Mouse (Mus musculus): ENCODE measurements around the gene Zfp184. TPM values are rescaled to one million over a fixed set of nuclear protein-coding genes. Genes with fewer than 3 reads are reported as not detected.

Zfp184 gene
- polyA plus RNA-seq, 1 experiment from 2014 or later = 25.7 TPM

DNA sequence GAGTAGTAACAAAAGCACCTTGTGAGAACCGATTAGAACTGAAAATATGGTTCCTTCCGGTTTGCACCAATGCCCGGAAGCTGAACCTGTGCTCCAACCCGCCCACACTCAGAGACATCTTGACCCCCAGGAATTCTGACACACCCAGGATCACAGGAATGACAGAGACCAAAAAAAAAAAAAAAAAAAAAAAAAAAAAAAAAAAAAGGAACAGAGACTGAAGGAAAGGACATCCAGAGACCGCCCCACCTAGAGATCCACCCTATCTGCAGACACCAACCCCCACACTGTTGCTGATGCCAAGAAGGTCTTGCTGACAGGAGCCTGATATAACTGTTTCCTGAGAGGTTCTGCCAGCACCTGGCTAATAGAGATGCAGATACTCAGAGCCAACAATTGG is 47.7 kb downstream of the Zfp184 start:
- H3K9me3 ChIP-seq (ENCODE audit: control insufficient read depth, low read length) = no peaks in the 10 kb centered on the region
- WGBS = 88% methylated on average over 5 of the region's 5 CpGs
- H3K9ac ChIP-seq (ENCODE audit: low read depth, low read length) = no peak overlapping the region
- no peak overlapping the region for H3K27ac ChIP-seq (ENCODE audit: low read depth, low read length)
- H3K36me3 ChIP-seq (ENCODE audit: control insufficient read depth, insufficient read depth, low read length) = no peaks in the 10 kb centered on the region
- no peak overlapping the region for H3K4me2 ChIP-seq (replicated peaks; ENCODE audit: low read depth, low read length)
- DNase-seq (ENCODE audit: low spot score) = no peak
- peaks cover 2% of the 10 kb centered on the region; the same call in 1 of the 2 replicates for H3K4me1 ChIP-seq (replicated peaks; ENCODE audit: control insufficient read depth, insufficient read depth, low read length)
- no peak overlapping the region for H3K4me3 ChIP-seq (ENCODE audit: low read depth, low read length)
- no peak for ATAC-seq (ENCODE audit: low FRiP score)
- peaks cover 26% of the 10 kb centered on the region for H3K27me3 ChIP-seq (ENCODE audit: control insufficient read depth, insufficient read depth, low read length)

DNA sequence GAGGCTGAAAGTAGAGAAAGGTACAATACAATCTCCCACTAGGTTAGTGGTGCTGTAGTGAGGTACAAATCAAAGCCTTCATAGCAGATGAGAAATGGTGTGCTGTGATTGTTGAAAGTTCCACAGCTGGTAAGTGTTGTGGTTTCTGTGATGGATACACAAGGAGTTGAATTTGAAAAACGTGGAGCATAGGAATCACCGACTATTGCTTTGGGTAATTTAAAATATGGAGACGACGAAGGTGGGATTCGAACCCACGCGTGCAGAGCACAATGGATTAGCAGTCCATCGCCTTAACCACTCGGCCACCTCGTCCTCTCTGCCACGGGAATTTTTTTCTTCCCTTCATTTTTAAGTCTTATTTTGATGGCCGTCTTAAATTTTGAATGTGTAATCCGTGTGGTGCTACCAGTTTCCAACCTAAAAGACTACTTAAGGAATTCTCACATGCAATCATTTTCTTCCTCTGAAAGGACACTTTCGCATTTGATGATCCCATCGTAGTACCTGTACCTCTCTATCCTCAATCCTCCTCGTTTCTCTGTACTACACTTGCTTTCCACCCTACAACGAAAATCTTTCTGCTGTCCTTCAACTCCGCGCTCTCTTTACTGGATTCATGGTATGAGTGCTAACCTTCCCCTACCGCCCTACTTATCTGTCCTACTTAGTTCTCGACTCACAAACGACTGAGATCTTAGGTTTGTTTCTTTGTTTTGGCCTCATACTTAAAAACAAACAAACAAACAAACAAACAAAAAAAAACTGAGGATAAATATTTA is 49.3 kb downstream of the Zfp184 start:
- H3K36me3 ChIP-seq (ENCODE audit: control insufficient read depth, insufficient read depth, low read length) = no peaks in the 10 kb centered on the region
- H3K9me3 ChIP-seq (ENCODE audit: control insufficient read depth, low read length) = no peaks in the 10 kb centered on the region
- peak; percentile 72 for DNase-seq (ENCODE audit: low spot score)
- no peak overlapping the region for H3K4me2 ChIP-seq (replicated peaks; ENCODE audit: low read depth, low read length)
- WGBS = under 1% methylated on average over 22 of the region's 22 CpGs
- no peak overlapping the region for H3K4me3 ChIP-seq (ENCODE audit: low read depth, low read length)
- peaks cover 2% of the 10 kb centered on the region; the same call in 1 of the 2 replicates for H3K4me1 ChIP-seq (replicated peaks; ENCODE audit: control insufficient read depth, insufficient read depth, low read length)
- no peak overlapping the region for H3K9ac ChIP-seq (ENCODE audit: low read depth, low read length)
- no peak for ATAC-seq (ENCODE audit: low FRiP score)
- peaks cover 41% of the 10 kb centered on the region for H3K27me3 ChIP-seq (ENCODE audit: control insufficient read depth, insufficient read depth, low read length)
- H3K27ac ChIP-seq (ENCODE audit: low read depth, low read length) = no peak overlapping the region

DNA sequence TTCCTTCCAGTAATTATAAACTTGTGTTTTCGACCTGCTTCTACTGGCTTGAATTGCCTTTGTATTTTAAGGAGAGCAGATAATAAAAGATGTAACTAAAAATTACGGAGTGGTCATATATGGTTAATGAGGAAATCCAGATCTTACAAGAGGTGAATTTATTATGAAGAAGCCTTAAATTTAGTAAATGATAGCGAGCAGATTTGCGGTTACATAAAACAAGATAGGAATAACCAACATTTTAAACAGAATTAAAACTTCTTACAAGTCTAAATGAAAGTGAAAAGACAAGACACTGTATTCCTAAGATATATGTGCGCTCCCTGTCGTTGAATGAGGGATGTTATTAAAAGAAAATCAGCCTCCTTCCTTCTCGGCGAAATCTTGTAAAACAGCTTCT is 50.0 kb downstream of the Zfp184 start:
- Histone ChIP-seq H3K4me3 (ENCODE audit: low read depth, low read length) (peak overlapping the region; percentile 26), H3K9me3 (ENCODE audit: control insufficient read depth, low read length) (no peaks in the 10 kb centered on the region), H3K36me3 (ENCODE audit: control insufficient read depth, insufficient read depth, low read length) (no peaks in the 10 kb centered on the region), H3K4me1 (replicated peaks; ENCODE audit: control insufficient read depth, insufficient read depth, low read length) (peaks cover 2% of the 10 kb centered on the region; the same call in 1 of the 2 replicates), H3K4me2 (replicated peaks; ENCODE audit: low read depth, low read length) (peak overlapping the region; percentile 57), H3K9ac (ENCODE audit: low read depth, low read length) (no peak overlapping the region), H3K27me3 (ENCODE audit: control insufficient read depth, insufficient read depth, low read length) (peaks cover 47% of the 10 kb centered on the region), H3K27ac (ENCODE audit: low read depth, low read length) (no peak overlapping the region)
- no peak for DNase-seq (ENCODE audit: low spot score)
- 5% methylated on average over 8 of the region's 8 CpGs for WGBS
- ATAC-seq (ENCODE audit: low FRiP score) = no peak

DNA sequence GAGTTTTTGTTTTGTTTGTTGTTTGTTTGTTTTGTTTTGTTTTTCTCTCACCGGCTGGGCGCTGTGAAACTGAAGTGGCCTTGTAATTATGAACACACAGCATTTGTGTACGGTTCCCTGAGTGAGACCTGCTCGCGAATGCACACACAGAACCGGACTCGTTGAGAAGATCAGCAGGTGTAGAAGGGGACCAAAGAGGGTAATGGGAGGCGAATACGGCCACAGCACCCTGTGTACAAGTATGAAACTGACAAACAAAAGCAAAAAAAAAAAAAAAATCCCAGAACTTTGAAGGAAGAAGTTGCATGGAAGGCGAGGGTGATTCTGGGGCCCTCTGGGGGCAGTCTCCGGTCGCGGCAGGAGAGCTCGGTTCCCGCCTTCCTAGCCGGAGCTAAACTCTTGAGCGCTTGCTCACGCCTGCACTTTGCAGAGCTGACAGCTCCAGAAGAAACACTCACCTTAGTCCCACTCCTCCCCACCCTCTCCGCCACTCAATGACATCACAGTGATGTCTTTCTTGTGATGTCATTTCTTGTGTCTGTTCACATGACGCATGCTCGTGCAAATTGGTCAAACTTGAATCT is 50.5 kb downstream of the Zfp184 start:
- WGBS = 1% methylated on average over 21 of the region's 21 CpGs
- Histone ChIP-seq H3K4me1 (replicated peaks; ENCODE audit: control insufficient read depth, insufficient read depth, low read length) (peaks cover 2% of the 10 kb centered on the region; the same call in 1 of the 2 replicates), H3K4me2 (replicated peaks; ENCODE audit: low read depth, low read length) (peak overlapping the region; percentile 57), H3K9me3 (ENCODE audit: control insufficient read depth, low read length) (no peaks in the 10 kb centered on the region), H3K9ac (ENCODE audit: low read depth, low read length) (no peak overlapping the region), H3K36me3 (ENCODE audit: control insufficient read depth, insufficient read depth, low read length) (no peaks in the 10 kb centered on the region), H3K27ac (ENCODE audit: low read depth, low read length) (no peak overlapping the region), H3K27me3 (ENCODE audit: control insufficient read depth, insufficient read depth, low read length) (peaks cover 52% of the 10 kb centered on the region), H3K4me3 (ENCODE audit: low read depth, low read length) (peak overlapping the region; percentile 26)
- ATAC-seq (ENCODE audit: low FRiP score) (peak; percentile 51; the same call in 1 of the 2 replicates), DNase-seq (ENCODE audit: low spot score) (peak; percentile 69)

DNA sequence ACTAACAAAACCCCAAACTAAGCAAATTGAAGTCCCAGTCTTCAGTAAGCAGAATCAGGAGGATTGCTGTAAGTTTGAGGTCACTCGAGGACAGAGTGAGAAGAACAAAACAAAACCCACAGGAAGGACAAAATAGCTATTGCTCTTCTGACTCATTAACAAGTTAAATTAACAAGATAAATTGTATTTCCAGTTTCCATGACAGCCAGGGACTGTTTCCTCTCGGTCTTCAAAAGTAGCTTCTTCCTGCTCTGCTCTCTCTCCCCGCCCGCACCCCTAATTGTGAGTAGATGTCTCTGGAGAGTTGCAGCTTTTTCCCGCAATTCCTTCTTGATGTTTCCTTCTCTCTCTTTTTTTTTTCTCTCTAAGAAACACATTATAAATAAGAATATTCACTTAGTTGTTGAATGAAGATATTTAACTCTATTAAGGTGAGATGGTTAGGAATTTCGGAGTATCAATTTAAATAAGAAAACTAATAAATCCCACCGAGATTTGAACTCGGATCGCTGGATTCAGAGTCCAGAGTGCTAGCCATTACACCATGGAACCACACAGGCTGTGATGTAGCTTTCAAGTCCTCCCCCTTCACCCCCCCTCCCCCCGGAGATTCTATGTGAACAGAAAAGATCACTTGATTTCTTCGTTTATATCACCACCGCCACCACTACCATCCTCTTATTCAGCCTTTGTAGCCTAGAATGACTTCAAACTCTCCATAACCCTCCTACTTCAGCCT is 51.4 kb downstream of the Zfp184 start:
- Histone ChIP-seq H3K27me3 (ENCODE audit: control insufficient read depth, insufficient read depth, low read length) (peaks cover 61% of the 10 kb centered on the region), H3K4me2 (replicated peaks; ENCODE audit: low read depth, low read length) (peak overlapping the region; percentile 57), H3K9ac (ENCODE audit: low read depth, low read length) (no peak overlapping the region), H3K4me3 (ENCODE audit: low read depth, low read length) (peak overlapping the region; percentile 26), H3K36me3 (ENCODE audit: control insufficient read depth, insufficient read depth, low read length) (no peaks in the 10 kb centered on the region), H3K4me1 (replicated peaks; ENCODE audit: control insufficient read depth, insufficient read depth, low read length) (peaks cover 2% of the 10 kb centered on the region; the same call in 1 of the 2 replicates), H3K27ac (ENCODE audit: low read depth, low read length) (no peak overlapping the region), H3K9me3 (ENCODE audit: control insufficient read depth, low read length) (no peaks in the 10 kb centered on the region)
- DNase-seq (ENCODE audit: low spot score) (peak; percentile 73), ATAC-seq (ENCODE audit: low FRiP score) (0 out of 2 replicates have a peak, but pooled peaks have one; percentile 30)
- WGBS = 4% methylated on average over 12 of the region's 12 CpGs

DNA sequence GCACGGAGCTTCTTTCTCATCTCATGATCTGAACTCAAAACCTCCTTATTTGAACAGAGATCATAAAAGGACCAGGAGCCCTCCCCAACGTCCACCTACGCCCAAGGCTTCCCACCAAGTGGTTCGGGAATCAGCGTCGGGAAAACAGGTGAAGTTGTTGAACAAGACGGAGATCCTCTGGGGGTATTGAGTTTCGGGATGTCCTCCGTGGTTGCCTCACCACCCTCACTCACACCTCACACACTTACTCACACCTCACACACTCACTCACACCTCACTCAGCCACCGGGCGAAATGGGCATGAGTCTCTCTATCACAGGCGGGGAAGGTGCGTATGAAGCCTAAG is 51.9 kb downstream of the Zfp184 start:
- H3K27ac ChIP-seq (ENCODE audit: low read depth, low read length) = no peak overlapping the region
- H3K9ac ChIP-seq (ENCODE audit: low read depth, low read length) = no peak overlapping the region
- peaks cover 66% of the 10 kb centered on the region for H3K27me3 ChIP-seq (ENCODE audit: control insufficient read depth, insufficient read depth, low read length)
- no peaks in the 10 kb centered on the region for H3K9me3 ChIP-seq (ENCODE audit: control insufficient read depth, low read length)
- H3K4me3 ChIP-seq (ENCODE audit: low read depth, low read length) = peak overlapping the region; percentile 23
- peaks cover 2% of the 10 kb centered on the region; the same call in 1 of the 2 replicates for H3K4me1 ChIP-seq (replicated peaks; ENCODE audit: control insufficient read depth, insufficient read depth, low read length)
- ATAC-seq (ENCODE audit: low FRiP score) (0 out of 2 replicates have a peak, but pooled peaks have one; percentile 39), DNase-seq (ENCODE audit: low spot score) (no peak)
- no peaks in the 10 kb centered on the region for H3K36me3 ChIP-seq (ENCODE audit: control insufficient read depth, insufficient read depth, low read length)
- WGBS = under 1% methylated on average over 13 of the region's 13 CpGs
- peak overlapping the region; percentile 41 for H3K4me2 ChIP-seq (replicated peaks; ENCODE audit: low read depth, low read length)

DNA sequence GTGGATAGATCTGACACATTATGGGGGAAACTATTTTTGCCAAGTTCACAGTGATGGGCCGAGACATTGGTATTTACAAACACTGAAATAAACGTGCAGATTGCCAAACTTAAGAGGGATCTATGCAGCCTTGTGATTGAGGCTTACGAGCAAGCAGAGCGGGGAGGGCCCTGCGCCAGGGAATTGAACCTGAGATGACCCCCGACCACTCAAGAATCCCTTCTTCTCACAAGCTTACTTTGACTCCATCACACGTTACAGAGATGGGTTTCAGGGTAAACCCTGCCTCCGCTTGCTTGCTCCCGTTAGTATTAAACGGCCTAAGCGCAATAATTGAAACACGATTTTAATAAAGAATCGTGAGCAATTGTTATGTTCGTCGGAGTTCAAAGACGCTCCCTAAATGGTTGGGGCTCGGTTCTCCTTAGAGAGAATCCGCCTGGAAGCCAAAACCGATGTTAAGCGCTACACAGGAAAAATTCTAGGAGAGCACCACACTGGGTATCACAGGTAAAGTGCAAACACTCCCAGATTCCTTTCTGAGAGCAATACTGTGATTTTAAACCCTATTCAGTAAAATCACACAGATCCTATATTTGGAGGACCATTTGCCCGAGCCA is 52.4 kb downstream of the Zfp184 start:
- peak overlapping the region; percentile 23 for H3K4me3 ChIP-seq (ENCODE audit: low read depth, low read length)
- ATAC-seq (ENCODE audit: low FRiP score) (no peak), DNase-seq (ENCODE audit: low spot score) (peak; percentile 55)
- H3K27me3 ChIP-seq (ENCODE audit: control insufficient read depth, insufficient read depth, low read length) = peaks cover 71% of the 10 kb centered on the region
- no peaks in the 10 kb centered on the region for H3K36me3 ChIP-seq (ENCODE audit: control insufficient read depth, insufficient read depth, low read length)
- peaks cover 2% of the 10 kb centered on the region; the same call in 1 of the 2 replicates for H3K4me1 ChIP-seq (replicated peaks; ENCODE audit: control insufficient read depth, insufficient read depth, low read length)
- no peak overlapping the region for H3K27ac ChIP-seq (ENCODE audit: low read depth, low read length)
- no peaks in the 10 kb centered on the region for H3K9me3 ChIP-seq (ENCODE audit: control insufficient read depth, low read length)
- 1% methylated on average over 21 of the region's 21 CpGs for WGBS
- H3K9ac ChIP-seq (ENCODE audit: low read depth, low read length) = no peak overlapping the region
- peak overlapping the region; percentile 41 for H3K4me2 ChIP-seq (replicated peaks; ENCODE audit: low read depth, low read length)

DNA sequence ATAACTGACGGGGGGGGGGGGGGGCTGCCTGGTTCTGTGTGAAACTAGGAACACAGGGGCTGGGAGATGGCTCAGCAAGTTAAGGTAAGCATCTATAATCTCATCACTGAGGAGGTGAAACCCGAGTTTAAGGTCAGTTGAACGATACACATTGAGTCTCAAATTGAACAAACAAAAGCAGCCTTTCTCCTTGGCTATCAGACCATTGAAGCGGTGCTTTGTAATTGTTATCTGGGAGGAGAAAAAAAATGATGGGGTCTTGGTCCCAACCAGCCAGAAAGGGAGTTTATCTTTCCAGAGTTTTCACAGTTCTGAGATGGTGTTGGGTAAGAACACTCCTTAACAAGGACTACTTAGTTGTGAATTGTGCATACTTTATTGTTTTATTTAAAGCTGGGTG is 52.9 kb downstream of the Zfp184 start:
- no peak overlapping the region for H3K9ac ChIP-seq (ENCODE audit: low read depth, low read length)
- no peak overlapping the region for H3K4me3 ChIP-seq (ENCODE audit: low read depth, low read length)
- no peaks in the 10 kb centered on the region for H3K9me3 ChIP-seq (ENCODE audit: control insufficient read depth, low read length)
- H3K36me3 ChIP-seq (ENCODE audit: control insufficient read depth, insufficient read depth, low read length) = no peaks in the 10 kb centered on the region
- peak overlapping the region; percentile 41; the same call in 1 of the 2 replicates for H3K4me2 ChIP-seq (replicated peaks; ENCODE audit: low read depth, low read length)
- H3K27me3 ChIP-seq (ENCODE audit: control insufficient read depth, insufficient read depth, low read length) = peaks cover 76% of the 10 kb centered on the region
- ATAC-seq (ENCODE audit: low FRiP score) = no peak
- H3K4me1 ChIP-seq (replicated peaks; ENCODE audit: control insufficient read depth, insufficient read depth, low read length) = peaks cover 2% of the 10 kb centered on the region; the same call in 1 of the 2 replicates
- H3K27ac ChIP-seq (ENCODE audit: low read depth, low read length) = no peak overlapping the region
- no peak for DNase-seq (ENCODE audit: low spot score)
- 5% methylated on average over 4 of the region's 4 CpGs for WGBS

Data from hindbrain, embryonic 11.5 days (tissue).